Mouse (Mus musculus): ENCODE data around the gene Plppr2. TPM values are rescaled to one million over a fixed set of nuclear protein-coding genes. Genes with fewer than 3 reads are reported as not detected.

Gene Plppr2
- total and polyA plus RNA-seq, 2 experiments from 2014 or later, result 0.86 to 2.6 TPM

DNA sequence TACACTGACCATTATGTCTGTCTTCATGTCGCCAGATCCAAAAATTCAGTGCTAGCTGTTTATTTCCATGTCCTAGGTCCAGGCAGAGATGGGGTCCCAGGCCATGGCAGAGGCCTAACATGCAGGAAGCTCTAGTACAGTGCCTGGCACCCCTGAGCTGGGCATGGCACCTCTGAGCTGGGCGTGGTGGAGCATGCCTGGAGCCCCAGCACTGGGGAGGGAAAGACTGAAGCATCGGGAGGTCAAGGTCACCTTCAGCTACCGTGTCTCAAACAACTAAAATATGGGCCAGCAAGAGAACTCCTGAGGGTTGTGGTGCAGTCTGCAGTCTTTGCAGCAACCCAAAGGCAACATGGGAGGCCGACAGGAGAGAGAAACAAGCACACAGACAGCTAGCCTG is 21.5 kb downstream of the Plppr2 start:
- H3K4me2 ChIP-seq (ENCODE audit: low read depth, low read length), result no peak overlapping the region
- TF ChIP-seq EP300 (IDR thresholded peaks at IDR 0.05; ENCODE audit: low read depth) (no peak), CTCF (IDR thresholded peaks at IDR 0.05; ENCODE audit: low read depth) (no peak)
- peaks cover 25% of the 10 kb centered on the region for H3K27me3 ChIP-seq (ENCODE audit: control insufficient read depth, insufficient read depth, low read length)
- ATAC-seq (ENCODE audit: insufficient read depth, low read depth) (no peak), DNase-seq (ENCODE audit: low spot score) (no peak)
- WGBS, result 54% methylated on average over 5 of the region's 5 CpGs
- H3K9ac ChIP-seq (replicated peaks; ENCODE audit: low read depth, low read length), result no peak overlapping the region
- no peak overlapping the region for H3K4me3 ChIP-seq (ENCODE audit: low read depth, low read length)
- no peaks in the 10 kb centered on the region for H3K36me3 ChIP-seq (replicated peaks; ENCODE audit: control insufficient read depth, insufficient read depth, low read length)
- peaks cover 28% of the 10 kb centered on the region for H3K4me1 ChIP-seq (ENCODE audit: control insufficient read depth, insufficient read depth)
- H3K27ac ChIP-seq (ENCODE audit: low read depth), result no peak overlapping the region
- H3K9me3 ChIP-seq (replicated peaks; ENCODE audit: control insufficient read depth, low read length), result no peaks in the 10 kb centered on the region

- ATAC-seq (ENCODE audit: insufficient read depth, low read depth), result no peak
- H3K9me3 ChIP-seq (replicated peaks; ENCODE audit: control insufficient read depth, low read length), result no peaks in the 10 kb centered on the region
- 90% methylated on average over 7 of the region's 7 CpGs for WGBS
- DNase-seq (ENCODE audit: low spot score), result no peak
- peaks cover 25% of the 10 kb centered on the region for H3K27me3 ChIP-seq (ENCODE audit: control insufficient read depth, insufficient read depth, low read length)
- H3K36me3 ChIP-seq (replicated peaks; ENCODE audit: control insufficient read depth, insufficient read depth, low read length), result no peaks in the 10 kb centered on the region
- no peak overlapping the region for H3K27ac ChIP-seq (ENCODE audit: low read depth)
- H3K9ac ChIP-seq (replicated peaks; ENCODE audit: low read depth, low read length), result no peak overlapping the region
- H3K4me2 ChIP-seq (ENCODE audit: low read depth, low read length), result no peak overlapping the region
- H3K4me1 ChIP-seq (ENCODE audit: control insufficient read depth, insufficient read depth), result peaks cover 30% of the 10 kb centered on the region
- TF ChIP-seq EP300 (IDR thresholded peaks at IDR 0.05; ENCODE audit: low read depth) (no peak), CTCF (IDR thresholded peaks at IDR 0.05; ENCODE audit: low read depth) (no peak)
- H3K4me3 ChIP-seq (ENCODE audit: low read depth, low read length), result no peak overlapping the region
Measured at GRCm38 (mm10) chr9:21959244-21959643, 22.4 kb downstream of the Plppr2 start.

DNA sequence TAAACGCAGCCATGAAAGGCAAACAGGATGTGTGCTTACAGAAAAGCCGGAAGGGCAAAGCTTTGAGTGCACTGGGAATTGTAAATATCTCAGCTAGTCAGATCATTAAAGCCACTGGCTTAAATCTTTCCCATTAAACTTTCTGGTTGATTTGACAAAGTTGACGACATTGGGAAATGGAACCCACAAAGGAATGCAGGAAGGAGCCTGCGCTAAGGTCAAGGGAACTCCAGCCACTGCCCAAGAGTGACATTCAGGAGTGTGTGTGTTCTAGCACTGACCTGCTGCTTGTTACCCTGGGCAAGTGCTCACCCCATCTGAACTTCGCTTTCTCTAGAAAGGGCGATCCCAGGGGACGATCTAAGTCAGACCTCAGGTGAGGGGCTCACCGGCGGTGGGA is 23.3 kb downstream of the Plppr2 start:
- H3K4me3 ChIP-seq (ENCODE audit: low read depth, low read length), result no peak overlapping the region
- no peak for DNase-seq (ENCODE audit: low spot score)

DNA sequence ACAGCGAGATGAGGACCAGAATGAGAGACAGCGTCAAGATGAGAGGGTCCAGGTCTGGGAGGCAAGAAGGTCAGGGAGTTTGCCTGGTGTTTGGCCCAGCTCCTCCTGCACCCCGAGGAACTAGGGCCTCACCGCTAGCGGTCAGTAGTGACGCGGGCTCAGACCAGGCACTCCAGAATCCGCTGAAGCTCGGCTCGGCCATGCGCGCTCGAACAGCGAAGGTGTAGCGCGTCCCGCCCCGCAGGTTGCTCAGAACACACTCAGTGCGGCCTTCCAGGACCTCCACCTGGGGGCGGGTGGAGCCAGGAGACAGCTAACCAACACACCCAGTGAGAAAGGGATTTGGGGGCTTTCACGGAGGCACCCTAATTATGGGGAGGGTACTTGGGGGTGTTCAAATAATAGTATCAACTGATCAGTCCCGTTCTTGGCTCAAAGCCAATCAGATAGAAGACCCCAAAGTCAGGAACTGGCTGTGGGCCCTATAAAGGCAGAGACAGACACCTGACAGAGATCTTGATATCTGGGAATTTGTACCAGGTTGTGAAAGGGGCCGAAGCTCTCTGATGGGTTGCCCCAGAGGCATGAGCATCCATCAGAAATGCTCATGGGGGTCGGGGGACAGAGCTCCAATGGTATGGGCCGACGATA is 23.9 kb downstream of the Plppr2 start:
- H3K4me3 ChIP-seq (ENCODE audit: low read depth, low read length), result no peak overlapping the region
- H3K27ac ChIP-seq (ENCODE audit: low read depth), result no peak overlapping the region
- TF ChIP-seq CTCF (IDR thresholded peaks at IDR 0.05; ENCODE audit: low read depth) (no peak), EP300 (IDR thresholded peaks at IDR 0.05; ENCODE audit: low read depth) (no peak)
- H3K9ac ChIP-seq (replicated peaks; ENCODE audit: low read depth, low read length), result no peak overlapping the region
- DNase-seq (ENCODE audit: low spot score) (no peak), ATAC-seq (ENCODE audit: insufficient read depth, low read depth) (no peak)
- H3K4me2 ChIP-seq (ENCODE audit: low read depth, low read length), result no peak overlapping the region
- peaks cover 25% of the 10 kb centered on the region for H3K27me3 ChIP-seq (ENCODE audit: control insufficient read depth, insufficient read depth, low read length)
- no peaks in the 10 kb centered on the region for H3K36me3 ChIP-seq (replicated peaks; ENCODE audit: control insufficient read depth, insufficient read depth, low read length)
- H3K4me1 ChIP-seq (ENCODE audit: control insufficient read depth, insufficient read depth), result peaks cover 30% of the 10 kb centered on the region
- no peaks in the 10 kb centered on the region for H3K9me3 ChIP-seq (replicated peaks; ENCODE audit: control insufficient read depth, low read length)
- WGBS, result 17% methylated on average over 26 of the region's 26 CpGs

More for the DNA sequence above, 23.3 kb downstream of the Plppr2 start:
- no peaks in the 10 kb centered on the region for H3K36me3 ChIP-seq (replicated peaks; ENCODE audit: control insufficient read depth, insufficient read depth, low read length)
- H3K4me2 ChIP-seq (ENCODE audit: low read depth, low read length), result no peak overlapping the region
- no peak for ATAC-seq (ENCODE audit: insufficient read depth, low read depth)
- no peak overlapping the region for H3K9ac ChIP-seq (replicated peaks; ENCODE audit: low read depth, low read length)
- peaks cover 30% of the 10 kb centered on the region for H3K4me1 ChIP-seq (ENCODE audit: control insufficient read depth, insufficient read depth)
- no peak overlapping the region for H3K27ac ChIP-seq (ENCODE audit: low read depth)
- WGBS, result 63% methylated on average over 9 of the region's 9 CpGs
- TF ChIP-seq EP300 (IDR thresholded peaks at IDR 0.05; ENCODE audit: low read depth), result no peak
- no peak for TF ChIP-seq CTCF (IDR thresholded peaks at IDR 0.05; ENCODE audit: low read depth)
- peaks cover 25% of the 10 kb centered on the region for H3K27me3 ChIP-seq (ENCODE audit: control insufficient read depth, insufficient read depth, low read length)
- H3K9me3 ChIP-seq (replicated peaks; ENCODE audit: control insufficient read depth, low read length), result no peaks in the 10 kb centered on the region

- no peak overlapping the region for H3K27ac ChIP-seq (ENCODE audit: low read depth)
- H3K9ac ChIP-seq (replicated peaks; ENCODE audit: low read depth, low read length), result no peak overlapping the region
- peak overlapping the region; percentile 45 for H3K4me3 ChIP-seq (ENCODE audit: low read depth, low read length)
- 3% methylated on average over 35 of the region's 35 CpGs for WGBS
- H3K36me3 ChIP-seq (replicated peaks; ENCODE audit: control insufficient read depth, insufficient read depth, low read length), result no peaks in the 10 kb centered on the region
- DNase-seq (ENCODE audit: low spot score) (no peak), ATAC-seq (ENCODE audit: insufficient read depth, low read depth) (no peak)
- H3K27me3 ChIP-seq (ENCODE audit: control insufficient read depth, insufficient read depth, low read length), result peaks cover 25% of the 10 kb centered on the region
- H3K4me2 ChIP-seq (ENCODE audit: low read depth, low read length), result peak overlapping the region; percentile 89
- H3K9me3 ChIP-seq (replicated peaks; ENCODE audit: control insufficient read depth, low read length), result no peaks in the 10 kb centered on the region
- no peak for TF ChIP-seq CTCF (IDR thresholded peaks at IDR 0.05; ENCODE audit: low read depth)
- TF ChIP-seq EP300 (IDR thresholded peaks at IDR 0.05; ENCODE audit: low read depth), result no peak
- H3K4me1 ChIP-seq (ENCODE audit: control insufficient read depth, insufficient read depth), result peaks cover 27% of the 10 kb centered on the region
Measured at GRCm38 (mm10) chr9:21961366-21961980, 24.6 kb downstream of the Plppr2 start.

Measured in heart, postnatal 0 days (tissue).